Mouse (Mus musculus) embryonic facial prominence, embryonic 12.5 days (tissue): ENCODE measurements around the gene Gm42688. TPM values are rescaled to one million over a fixed set of nuclear protein-coding genes. Genes with fewer than 3 reads are reported as not detected.

Experiments
- ATAC-seq: fragments of 200-750 bp; cut with Nextera tagmentation; 2 replicates; pipeline ENCODE4 v1.8.0; 2017; ENCODE audit not compliant: insufficient number of reproducible peaks, insufficient read depth, low FRiP score, low TSS enrichment
- H3K27ac ChIP-seq: fragments of 300-500 bp; sonication (generic); 2 replicates; pipeline ENCODE4 v1.5.1; 2016; ENCODE audit warnings: mild to moderate bottlenecking
- H3K27me3 ChIP-seq: fragments of 300-500 bp; sonication (generic); 2 replicates; pipeline ENCODE4 v1.6.1; 2016; ENCODE audit warnings: mild to moderate bottlenecking, moderate library complexity
- H3K36me3 ChIP-seq: fragments of 300-500 bp; sonication (generic); 2 replicates; pipeline ENCODE4 v1.6.1; 2016; ENCODE audit warnings: mild to moderate bottlenecking
- H3K4me1 ChIP-seq: fragments of 300-500 bp; sonication (generic); 2 replicates; pipeline ENCODE4 v1.6.1; 2016
- H3K4me2 ChIP-seq: fragments of 300-500 bp; sonication (generic); replicated peaks from 2 replicates; pipeline ENCODE4 v1.6.1; 2016; ENCODE audit warnings: mild to moderate bottlenecking, moderate library complexity
- H3K4me3 ChIP-seq: fragments of 300-500 bp; sonication (generic); 2 replicates; pipeline ENCODE4 v1.5.1; 2016; ENCODE audit warnings: mild to moderate bottlenecking
- H3K9ac ChIP-seq: fragments of 300-500 bp; sonication (generic); 2 replicates; pipeline ENCODE4 v1.6.1; 2016; ENCODE audit warnings: mild to moderate bottlenecking, moderate library complexity
- H3K9me3 ChIP-seq: fragments of 300-500 bp; sonication (generic); 2 replicates; pipeline ENCODE4 v1.6.1; 2016; ENCODE audit warnings: mild to moderate bottlenecking, moderate library complexity
- WGBS: fragments of 180-500 bp; shearing (Covaris S2); methylation state at CpG from one replicate; pipeline ENCODE4 v1.1.7; 2016; 5-methylcytosine and 5-hydroxymethylcytosine counted together
- polyA plus RNA-seq: library from polyadenylated mRNA; unstranded; fragments of >200 nt; fragmentation: Nextera tagmentation; extraction: Ambion mirVana; gene quantifications from 2 replicates; pipeline ENCODE4 v1.2.1, GENCODE M21; 2016

The Gm42688 gene
- polyA plus RNA-seq, 1 experiment from 2014 or later, result 3.5 TPM

DNA sequence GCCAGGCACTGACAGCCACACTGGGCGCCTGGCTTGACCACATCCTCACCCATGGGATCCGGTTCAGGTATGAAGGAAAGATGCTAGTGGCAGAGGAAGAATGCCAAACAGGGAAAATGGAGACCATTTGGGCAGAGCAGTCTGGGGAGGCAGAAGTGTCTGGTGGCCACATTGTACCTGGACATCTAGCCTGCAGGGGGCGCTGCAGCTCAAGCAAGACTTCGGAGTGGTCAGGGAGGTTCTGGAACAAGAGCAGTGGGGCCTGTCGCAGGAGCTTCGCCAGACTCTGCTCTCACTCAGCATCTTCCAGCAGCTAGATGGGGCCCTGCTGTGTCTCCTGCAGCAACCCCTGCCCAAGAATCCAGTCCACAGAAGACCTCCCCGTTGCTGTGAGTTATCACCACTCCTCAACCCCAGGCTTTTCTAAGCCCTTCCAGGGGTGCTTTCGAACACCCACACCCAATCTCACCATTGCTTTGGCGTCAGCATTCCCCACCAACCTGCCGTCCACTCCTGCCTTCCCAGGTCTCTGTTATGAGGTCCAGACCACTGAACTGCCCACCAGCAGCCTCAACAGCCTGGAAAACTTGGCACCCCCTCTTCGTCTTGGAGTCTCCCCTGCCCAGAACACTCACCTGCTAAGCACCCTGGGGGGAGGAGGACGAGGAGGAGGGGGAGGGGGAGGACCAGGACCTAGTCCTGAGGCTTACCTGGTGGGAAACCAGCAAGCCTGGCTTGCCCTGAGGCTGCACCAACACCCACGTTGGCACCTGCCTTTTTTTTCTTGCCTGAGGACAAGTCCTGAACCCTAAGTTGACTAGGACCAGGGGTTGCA lies 6.4 kb downstream of the Gm42688 start:
- 33% methylated on average over 13 of the region's 13 CpGs for WGBS
- Histone ChIP-seq H3K27ac (peak overlapping the region; percentile 67; the same call in 1 of the 2 replicates), H3K4me2 (peak overlapping the region; percentile 76), H3K9me3 (no peaks in the 10 kb centered on the region), H3K27me3 (peaks cover 7% of the 10 kb centered on the region; the same call in 1 of the 2 replicates), H3K9ac (peak overlapping the region; percentile 71; the same call in 1 of the 2 replicates), H3K36me3 (peaks cover 7% of the 10 kb centered on the region; the same call in 1 of the 2 replicates), H3K4me1 (peaks cover 26% of the 10 kb centered on the region), H3K4me3 (peak overlapping the region; percentile 63; the same call in 1 of the 2 replicates)
- no peak for ATAC-seq

DNA sequence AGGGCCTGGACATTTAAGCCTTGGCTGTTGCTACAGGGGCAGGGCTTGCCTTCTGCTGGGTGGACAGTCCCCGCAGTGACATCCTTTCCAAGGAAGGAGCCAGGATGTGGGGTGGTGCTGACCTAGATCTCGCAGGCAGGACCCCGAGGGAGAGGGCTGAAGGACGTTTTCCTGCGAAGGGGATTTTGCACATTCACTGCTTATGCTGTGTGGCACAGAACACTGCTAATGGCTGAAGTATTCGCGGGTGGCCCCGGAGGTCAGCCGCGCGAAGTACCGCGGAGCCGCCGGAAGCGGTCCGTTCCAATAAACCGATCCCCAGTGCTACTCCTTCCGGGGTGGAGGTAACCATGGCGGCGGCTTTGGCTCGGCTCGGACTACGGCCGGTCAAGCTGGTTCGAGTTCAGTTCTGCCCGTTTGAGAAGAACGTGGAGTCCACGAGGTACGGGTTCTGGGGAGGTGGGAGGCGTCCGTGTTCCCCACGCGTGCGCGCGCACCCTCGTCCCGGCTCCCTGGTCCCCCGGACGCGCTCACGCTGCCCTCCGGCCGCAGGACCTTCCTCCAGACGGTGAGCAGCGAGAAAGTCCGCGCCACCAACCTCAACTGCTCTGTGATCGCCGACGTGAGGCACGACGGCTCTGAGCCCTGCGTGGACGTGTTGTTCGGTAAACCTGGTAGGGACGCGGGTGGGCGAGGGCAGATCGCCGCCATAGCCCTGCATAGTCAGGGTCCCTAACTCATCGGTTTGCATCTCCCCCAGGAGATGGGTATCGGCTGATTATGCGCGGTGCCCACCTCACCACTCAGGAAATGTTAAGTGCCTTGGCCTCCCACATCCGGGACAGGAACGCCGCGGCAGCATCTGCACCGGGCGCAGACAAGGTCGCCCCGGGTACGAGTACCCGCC lies 7.6 kb downstream of the Gm42688 start, which contains the start of gene Mrpl53:
Gene Mrpl53 (plus strand): TSS at position 279 of the 907 bp plus-strand sequence.
- peaks cover 20% of the 10 kb centered on the region for H3K4me1 ChIP-seq
- peak within 1 kb of the TSS; percentile 76 for H3K4me2 ChIP-seq
- ATAC-seq, result peak; percentile 86
- H3K9me3 ChIP-seq, result no peaks in the 10 kb centered on the region
- no peaks in the 10 kb centered on the region for H3K27me3 ChIP-seq
- peaks cover 7% of the 10 kb centered on the region; the same call in 1 of the 2 replicates for H3K36me3 ChIP-seq
- peak within 1 kb of the TSS; percentile 63 for H3K4me3 ChIP-seq
- H3K9ac ChIP-seq, result peak within 1 kb of the TSS; percentile 71
- under 1% methylated on average over 76 of the region's 76 CpGs for WGBS
- H3K27ac ChIP-seq, result peak within 1 kb of the TSS; percentile 67

DNA sequence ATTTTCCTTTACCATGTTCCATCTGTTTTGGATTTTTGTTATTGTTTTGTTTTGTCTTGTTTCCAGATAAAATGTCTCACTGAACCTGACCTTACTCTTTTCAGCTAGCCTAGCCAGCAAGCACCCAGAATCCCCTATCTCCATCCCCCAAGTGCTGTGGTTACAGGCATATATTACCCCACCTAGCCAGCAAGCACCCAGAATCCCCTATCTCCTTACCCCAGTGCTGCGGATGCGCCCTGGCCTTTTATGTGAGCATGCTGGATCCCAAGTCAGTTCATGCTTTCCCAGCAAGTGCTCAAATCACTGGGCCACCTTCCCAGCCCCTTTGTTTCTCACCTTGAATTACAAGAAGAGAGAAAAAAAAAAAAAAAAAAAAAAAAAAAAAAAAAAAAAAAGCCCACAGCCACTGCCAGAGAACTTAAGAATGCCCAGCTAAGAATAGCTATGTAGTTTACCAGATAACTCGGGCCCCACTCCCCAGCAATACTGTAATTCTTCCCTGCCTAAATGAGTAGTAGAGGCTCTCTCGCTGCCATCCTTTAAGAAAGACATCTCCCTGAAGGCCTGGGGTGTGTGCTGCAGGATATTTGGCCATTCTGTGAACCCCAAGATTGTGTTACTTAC lies 10.2 kb downstream of the Gm42688 start:
- Histone ChIP-seq H3K4me2 (no peak overlapping the region), H3K27me3 (no peaks in the 10 kb centered on the region), H3K9me3 (no peaks in the 10 kb centered on the region), H3K4me1 (peaks cover 31% of the 10 kb centered on the region), H3K36me3 (peaks cover under 1% of the 10 kb centered on the region; the same call in 1 of the 2 replicates), H3K27ac (no peak overlapping the region), H3K9ac (no peak overlapping the region), H3K4me3 (no peak overlapping the region)
- no peak for ATAC-seq
- WGBS, result 94% methylated on average over 4 of the region's 4 CpGs

DNA sequence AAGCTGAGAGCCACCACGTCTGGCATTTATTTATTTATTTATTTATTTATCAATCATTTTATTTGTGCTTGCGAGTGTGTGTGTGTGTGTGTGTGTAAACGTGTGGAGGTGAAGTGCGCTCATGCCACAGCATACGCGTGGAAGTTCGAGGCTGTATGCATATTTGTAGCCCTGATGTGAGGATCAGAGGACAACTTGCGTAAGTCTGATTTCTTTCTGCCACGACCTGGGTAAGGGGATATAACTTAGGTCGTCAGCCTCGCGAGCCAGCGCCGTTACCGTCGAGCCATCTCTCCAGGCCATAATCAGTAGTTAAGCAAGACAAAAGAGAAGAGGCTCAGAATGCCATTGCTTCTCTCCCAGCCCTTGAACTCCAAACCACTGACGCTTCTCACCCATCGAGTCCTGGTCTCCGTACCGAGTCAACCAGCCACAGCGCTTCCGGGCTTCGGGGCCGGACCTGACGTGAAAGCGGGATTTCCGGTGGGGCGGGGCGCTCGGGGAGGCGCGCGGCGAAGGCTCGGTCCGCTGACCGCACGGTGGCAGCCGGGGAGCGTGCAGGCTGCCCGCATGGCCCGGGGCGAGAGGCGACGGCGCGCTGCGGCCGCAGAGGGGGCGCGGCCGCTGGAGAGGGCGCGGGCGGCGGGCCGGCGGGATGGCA lies 13.7 kb downstream of the Gm42688 start, which contains the start of gene Mogs:
Gene Mogs (plus strand): TSS at position 486 of the 661 bp plus-strand sequence.
- peaks cover 33% of the 10 kb centered on the region for H3K36me3 ChIP-seq
- peak within 1 kb of the TSS; percentile 97 for H3K4me2 ChIP-seq
- H3K27ac ChIP-seq, result peak within 1 kb of the TSS; percentile 83
- no peaks in the 10 kb centered on the region for H3K9me3 ChIP-seq
- H3K9ac ChIP-seq, result peak within 1 kb of the TSS; percentile 96
- peak within 1 kb of the TSS; percentile 71 for H3K4me3 ChIP-seq
- no peaks in the 10 kb centered on the region for H3K27me3 ChIP-seq
- H3K4me1 ChIP-seq, result peaks cover 25% of the 10 kb centered on the region
- WGBS, result under 1% methylated on average over 56 of the region's 58 CpGs
- ATAC-seq, result peak; percentile 76

DNA sequence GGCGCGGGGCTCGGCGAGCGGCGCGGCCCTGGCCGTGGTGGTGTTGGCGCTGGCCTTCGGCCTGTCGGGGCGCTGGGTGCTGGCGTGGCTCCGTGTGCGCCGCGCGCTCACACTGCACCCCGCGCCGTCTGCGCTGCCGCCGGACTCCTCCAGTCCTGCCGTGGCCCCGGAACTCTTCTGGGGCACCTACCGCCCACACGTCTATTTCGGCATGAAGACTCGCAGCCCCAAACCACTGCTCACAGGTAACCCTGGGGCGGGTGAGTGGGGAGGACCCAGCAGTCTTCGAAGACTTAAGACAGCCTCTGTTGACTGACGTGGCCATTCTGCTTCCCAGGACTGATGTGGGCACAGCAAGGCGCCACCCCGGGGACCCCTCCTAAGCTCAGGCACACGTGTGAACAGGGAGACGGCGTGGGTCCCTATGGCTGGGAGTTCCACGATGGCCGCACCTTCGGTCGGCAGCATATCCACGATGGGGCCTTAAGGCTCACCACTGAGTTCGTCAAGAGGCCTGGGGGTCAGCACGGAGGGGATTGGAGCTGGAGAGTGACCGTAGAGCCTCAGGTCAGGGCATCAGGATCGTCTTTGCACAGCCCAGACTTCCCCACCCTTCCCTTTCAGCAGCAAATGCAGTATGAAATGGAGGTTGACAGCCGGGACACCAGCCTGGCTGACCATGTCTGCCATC lies 14.4 kb downstream of the Gm42688 start:
- 3% methylated on average over 42 of the region's 48 CpGs for WGBS
- H3K4me1 ChIP-seq, result peaks cover 26% of the 10 kb centered on the region

DNA sequence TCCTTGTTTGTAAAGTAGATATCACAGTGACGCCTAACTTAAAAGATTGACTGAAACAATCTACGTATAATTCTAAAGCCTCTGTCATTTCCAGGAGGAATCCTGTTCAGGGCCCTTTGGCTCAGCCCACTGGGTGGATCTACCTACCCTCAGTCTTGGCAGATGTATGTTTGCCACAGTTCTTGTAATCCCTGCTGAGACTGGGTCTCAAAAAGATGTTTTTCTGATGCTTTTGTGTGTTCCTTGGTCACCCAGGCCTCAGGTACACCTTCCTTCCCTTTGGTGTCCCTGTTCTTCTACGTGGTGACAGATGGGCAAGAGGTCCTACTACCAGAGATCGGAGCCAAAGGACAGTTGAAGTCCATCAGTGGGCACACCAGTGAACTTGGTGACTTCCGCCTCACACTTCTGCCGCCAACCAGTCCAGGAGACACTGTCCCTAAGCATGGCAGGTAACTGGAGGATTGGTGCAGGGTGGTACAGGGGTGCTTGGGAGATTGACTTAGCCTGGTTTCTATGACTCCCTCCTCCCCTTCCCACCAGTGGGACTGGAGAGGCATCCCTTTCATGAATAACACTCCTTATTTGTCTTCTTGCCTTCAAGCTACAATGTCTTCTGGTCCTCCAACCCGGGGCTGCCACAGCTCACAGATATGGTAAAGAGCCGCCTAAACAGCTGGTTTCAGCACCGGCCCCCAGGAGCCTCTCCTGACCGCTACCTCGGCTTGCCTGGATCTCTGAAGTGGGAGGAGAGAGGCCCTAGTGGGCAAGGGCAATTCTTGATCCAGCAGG lies 15.2 kb downstream of the Gm42688 start:
- Histone ChIP-seq H3K27ac (peak overlapping the region; percentile 83; the same call in 1 of the 2 replicates), H3K9me3 (no peaks in the 10 kb centered on the region), H3K36me3 (peaks cover 33% of the 10 kb centered on the region), H3K9ac (peak overlapping the region; percentile 96), H3K4me2 (peak overlapping the region; percentile 97), H3K27me3 (no peaks in the 10 kb centered on the region), H3K4me1 (peaks cover 26% of the 10 kb centered on the region), H3K4me3 (peak overlapping the region; percentile 71)
- no peak for ATAC-seq
- 72% methylated on average over 11 of the region's 11 CpGs for WGBS

More for the DNA sequence above, 14.4 kb downstream of the Gm42688 start:
- no peaks in the 10 kb centered on the region for H3K9me3 ChIP-seq
- peak overlapping the region; percentile 83 for H3K27ac ChIP-seq
- H3K27me3 ChIP-seq, result no peaks in the 10 kb centered on the region
- H3K36me3 ChIP-seq, result peaks cover 33% of the 10 kb centered on the region
- peak overlapping the region; percentile 96 for H3K9ac ChIP-seq
- ATAC-seq, result peak; percentile 43
- H3K4me2 ChIP-seq, result peak overlapping the region; percentile 97
- peak overlapping the region; percentile 71 for H3K4me3 ChIP-seq

DNA sequence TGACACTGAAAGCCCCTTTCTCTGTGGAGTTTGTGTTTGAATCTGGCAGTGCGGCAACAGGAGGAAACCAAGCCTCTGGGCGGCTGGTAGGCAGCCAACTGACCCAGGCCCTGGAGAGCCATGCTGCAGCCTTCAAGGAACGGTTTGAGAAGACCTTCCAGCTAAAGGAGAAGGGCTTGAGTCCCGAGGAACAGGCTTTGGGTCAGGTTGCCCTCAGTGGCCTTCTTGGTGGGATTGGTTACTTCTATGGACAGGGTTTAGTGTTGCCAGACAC lies 15.7 kb downstream of the Gm42688 start:
- peaks cover 26% of the 10 kb centered on the region for H3K4me1 ChIP-seq
- peak overlapping the region; percentile 69; the same call in 1 of the 2 replicates for H3K27ac ChIP-seq
- no peaks in the 10 kb centered on the region for H3K9me3 ChIP-seq
- 0 out of 2 replicates have a peak overlapping the region, but pooled peaks have one; percentile 71 for H3K4me3 ChIP-seq
- H3K27me3 ChIP-seq, result no peaks in the 10 kb centered on the region
- H3K36me3 ChIP-seq, result peaks cover 33% of the 10 kb centered on the region
- peak overlapping the region; percentile 96; the same call in 1 of the 2 replicates for H3K9ac ChIP-seq
- no peak for ATAC-seq
- H3K4me2 ChIP-seq, result peak overlapping the region; percentile 97; the same call in 1 of the 2 replicates
- WGBS, result 84% methylated on average over 4 of the region's 4 CpGs

DNA sequence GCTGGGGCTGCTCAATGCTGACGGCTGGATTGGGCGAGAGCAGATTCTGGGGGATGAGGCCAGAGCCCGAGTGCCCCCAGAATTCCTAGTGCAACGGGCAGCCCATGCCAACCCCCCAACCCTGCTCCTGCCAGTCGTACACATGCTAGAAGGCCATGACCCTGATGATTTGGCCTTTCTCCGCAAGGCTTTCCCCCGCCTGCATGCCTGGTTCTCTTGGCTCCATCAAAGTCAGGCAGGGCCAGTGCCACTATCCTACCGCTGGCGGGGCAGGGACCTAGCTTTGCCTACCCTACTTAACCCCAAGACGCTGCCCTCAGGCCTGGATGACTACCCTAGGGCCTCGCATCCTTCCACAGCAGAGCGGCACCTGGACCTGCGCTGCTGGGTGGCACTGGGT lies 16.2 kb downstream of the Gm42688 start:
- peaks cover 27% of the 10 kb centered on the region for H3K4me1 ChIP-seq
- H3K36me3 ChIP-seq, result peaks cover 33% of the 10 kb centered on the region
- no peak for ATAC-seq
- no peaks in the 10 kb centered on the region for H3K27me3 ChIP-seq
- 0 out of 2 replicates have a peak overlapping the region, but pooled peaks have one; percentile 1 for H3K4me3 ChIP-seq
- WGBS, result 90% methylated on average over 13 of the region's 13 CpGs
- no peak overlapping the region for H3K4me2 ChIP-seq
- no peak overlapping the region for H3K27ac ChIP-seq
- H3K9ac ChIP-seq, result no peak overlapping the region
- no peaks in the 10 kb centered on the region for H3K9me3 ChIP-seq

DNA sequence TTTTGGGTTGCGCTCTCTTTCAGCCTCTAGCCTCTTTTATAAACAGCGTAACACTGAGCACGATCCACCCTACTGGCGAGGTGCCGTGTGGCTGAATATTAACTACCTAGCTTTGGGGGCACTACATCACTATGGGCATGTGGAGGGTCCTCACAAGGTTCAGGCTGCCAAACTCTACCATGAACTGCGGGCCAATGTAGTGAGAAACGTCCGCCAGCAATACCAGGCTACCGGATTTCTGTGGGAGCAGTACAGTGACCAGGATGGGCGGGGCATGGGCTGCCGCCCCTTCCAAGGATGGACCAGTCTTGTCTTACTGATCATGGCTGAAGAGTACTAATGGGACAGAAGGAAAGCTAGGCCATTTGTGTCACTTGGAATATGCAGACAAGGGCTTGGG lies 17.0 kb downstream of the Gm42688 start:
- Histone ChIP-seq H3K4me1 (peaks cover 33% of the 10 kb centered on the region), H3K36me3 (peaks cover 33% of the 10 kb centered on the region), H3K4me2 (no peak overlapping the region), H3K9ac (no peak overlapping the region), H3K9me3 (no peaks in the 10 kb centered on the region), H3K27ac (no peak overlapping the region), H3K4me3 (0 out of 2 replicates have a peak overlapping the region, but pooled peaks have one; percentile 2), H3K27me3 (no peaks in the 10 kb centered on the region)
- WGBS, result 85% methylated on average over 11 of the region's 11 CpGs
- ATAC-seq, result no peak
